Mouse (Mus musculus) kidney, postnatal 0 days (tissue): Measurements from ENCODE around the gene Fam71e2. TPM values are rescaled to one million over a fixed set of nuclear protein-coding genes. Genes with fewer than 3 reads are reported as not detected.
A peak's percentile ranks its signal among the peaks of the same experiment; 100 is the strongest.

ENCODE experiments used
- ATAC-seq: fragments of 200-750 bp; cut with Nextera tagmentation; replicated peaks from 2 replicates; pipeline ENCODE4 v1.8.0; 2017; ENCODE audit warnings: low read depth, moderate number of reproducible peaks, moderate TSS enrichment, moderate library complexity; ENCODE audit not compliant: low FRiP score
- DNase-seq: peaks from one replicate; pipeline ENCODE4 v3.0.0-alpha.2; 2016; ENCODE audit warnings: low spot score
- H3K27ac ChIP-seq: fragments of 300-500 bp; sonication (generic); 2 replicates; pipeline ENCODE4 v1.5.1; 2014; ENCODE audit warnings: mild to moderate bottlenecking
- H3K27me3 ChIP-seq: fragments of 300-500 bp; sonication (generic); 2 replicates; pipeline ENCODE4 v1.6.1; 2014; ENCODE audit warnings: low read length, mixed read lengths; ENCODE audit not compliant: insufficient read depth
- H3K36me3 ChIP-seq: fragments of 300-500 bp; sonication (generic); 2 replicates; pipeline ENCODE4 v1.6.1; 2014; ENCODE audit warnings: low read length, mixed read lengths; ENCODE audit not compliant: insufficient read depth
- H3K4me1 ChIP-seq: fragments of 300-500 bp; sonication (generic); replicated peaks from 2 replicates; pipeline ENCODE4 v1.6.1; 2014; ENCODE audit warnings: antibody characterized with exemption, low read length, mixed read lengths; ENCODE audit not compliant: insufficient read depth
- H3K4me2 ChIP-seq: fragments of 300-500 bp; sonication (generic); 2 replicates; pipeline ENCODE4 v1.6.1; 2014; ENCODE audit warnings: mild to moderate bottlenecking, low read length, moderate library complexity, mixed read lengths
- H3K4me3 ChIP-seq: fragments of 300-500 bp; sonication (generic); replicated peaks from 2 replicates; pipeline ENCODE4 v1.5.1; 2014; ENCODE audit warnings: low read depth, low read length
- H3K9ac ChIP-seq: fragments of 300-500 bp; sonication (generic); 2 replicates; pipeline ENCODE4 v1.6.1; 2014; ENCODE audit warnings: low read depth, low read length
- H3K9me3 ChIP-seq: fragments of 300-500 bp; sonication (generic); replicated peaks from 2 replicates; pipeline ENCODE4 v1.6.1; 2016; ENCODE audit warnings: low read length, inconsistent platforms, mixed read lengths
- CTCF ChIP-seq: IDR thresholded peaks from 2 replicates; pipeline ENCODE4 v1.5.1; 2016; ENCODE audit warnings: antibody characterized with exemption, low read depth, mild to moderate bottlenecking, moderate library complexity
- WGBS: fragments of 180-500 bp; shearing (Covaris S2); extraction: QIAGEN DNeasy Blood & Tissue Kit; methylation state at CpG from one replicate; pipeline ENCODE4 v1.1.7; 2014; 5-methylcytosine and 5-hydroxymethylcytosine counted together
- polyA plus RNA-seq: library from polyadenylated mRNA; unstranded; fragments of >200 nt; fragmentation: Nextera tagmentation; extraction: Ambion mirVana; gene quantifications from 2 replicates; pipeline ENCODE4 v1.2.1, GENCODE M21; 2015

The Fam71e2 gene
- polyA plus RNA-seq, 1 experiment from 2014 or later: not detected

- WGBS: 71% methylated on average over 4 of the region's 4 CpGs
These were observed 22.8 kb downstream of the Fam71e2 start for GRCm38 (mm10) chr7:4748321-4748720.

GRCm38 (mm10) chr7:4747156-4747899, 23.8 kb downstream of the Fam71e2 start:
- Histone ChIP-seq H3K36me3 (peaks cover 7% of the 10 kb centered on the region), H3K4me3 (no peak overlapping the region), H3K4me2 (no peak overlapping the region), H3K9ac (no peak overlapping the region), H3K9me3 (no peaks in the 10 kb centered on the region), H3K27me3 (no peaks in the 10 kb centered on the region), H3K27ac (no peak overlapping the region), H3K4me1 (peaks cover 13% of the 10 kb centered on the region)
- DNase-seq (no peak), ATAC-seq (no peak)
- no peak for TF ChIP-seq CTCF
- WGBS: 76% methylated on average over 9 of the region's 9 CpGs

More at GRCm38 (mm10) chr7:4748321-4748720, 22.8 kb downstream of the Fam71e2 start:
- Histone ChIP-seq H3K36me3 (peaks cover 3% of the 10 kb centered on the region), H3K27me3 (no peaks in the 10 kb centered on the region), H3K9me3 (no peaks in the 10 kb centered on the region), H3K4me2 (no peak overlapping the region), H3K9ac (no peak overlapping the region), H3K4me1 (peaks cover 12% of the 10 kb centered on the region; the same call in 1 of the 2 replicates), H3K27ac (no peak overlapping the region), H3K4me3 (no peak overlapping the region)
- DNase-seq: no peak
- no peak for ATAC-seq
- TF ChIP-seq CTCF: no peak

GRCm38 (mm10) chr7:4746326-4746980, 24.6 kb downstream of the Fam71e2 start:
- no peak for DNase-seq
- Histone ChIP-seq H3K9ac (no peak overlapping the region), H3K36me3 (peaks cover 7% of the 10 kb centered on the region), H3K4me2 (no peak overlapping the region), H3K4me1 (peaks cover 13% of the 10 kb centered on the region), H3K9me3 (no peaks in the 10 kb centered on the region), H3K27me3 (no peaks in the 10 kb centered on the region), H3K4me3 (no peak overlapping the region), H3K27ac (no peak overlapping the region)
- WGBS: 85% methylated on average over 22 of the region's 22 CpGs
- no peak for ATAC-seq
- no peak for TF ChIP-seq CTCF

GRCm38 (mm10) chr7:4744886-4745285, 26.2 kb downstream of the Fam71e2 start:
- Histone ChIP-seq H3K27me3 (no peaks in the 10 kb centered on the region), H3K27ac (no peak overlapping the region), H3K9me3 (no peaks in the 10 kb centered on the region), H3K4me3 (no peak overlapping the region), H3K4me2 (no peak overlapping the region), H3K36me3 (peaks cover 7% of the 10 kb centered on the region), H3K9ac (no peak overlapping the region), H3K4me1 (peaks cover 15% of the 10 kb centered on the region)
- DNase-seq: no peak
- ATAC-seq: no peak
- 96% methylated on average over 6 of the region's 6 CpGs for WGBS
- no peak for TF ChIP-seq CTCF

- no peak overlapping the region for H3K27ac ChIP-seq
- WGBS: 60% methylated on average over 2 of the region's 2 CpGs
- no peaks in the 10 kb centered on the region for H3K9me3 ChIP-seq
- no peak overlapping the region for H3K4me3 ChIP-seq
- ATAC-seq: no peak
- peaks cover 7% of the 10 kb centered on the region for H3K36me3 ChIP-seq
- H3K4me2 ChIP-seq: no peak overlapping the region
- peaks cover 15% of the 10 kb centered on the region for H3K4me1 ChIP-seq
- no peak for TF ChIP-seq CTCF
- H3K27me3 ChIP-seq: no peaks in the 10 kb centered on the region
- H3K9ac ChIP-seq: no peak overlapping the region
- DNase-seq: peak; percentile 53
These were observed 27.7 kb downstream of the Fam71e2 start for GRCm38 (mm10) chr7:4743354-4743753.

- ATAC-seq (no peak), DNase-seq (no peak)
- no peak overlapping the region for H3K9ac ChIP-seq
- H3K36me3 ChIP-seq: peaks cover 7% of the 10 kb centered on the region
- H3K4me3 ChIP-seq: no peak overlapping the region
- no peaks in the 10 kb centered on the region for H3K9me3 ChIP-seq
- peaks cover 15% of the 10 kb centered on the region for H3K4me1 ChIP-seq
- no peaks in the 10 kb centered on the region for H3K27me3 ChIP-seq
- 0 out of 2 replicates have a peak overlapping the region, but pooled peaks have one; percentile 73 for H3K4me2 ChIP-seq
- 88% methylated on average over 6 of the region's 6 CpGs for WGBS
- H3K27ac ChIP-seq: no peak overlapping the region
- no peak for TF ChIP-seq CTCF
These were observed 28.7 kb downstream of the Fam71e2 start for GRCm38 (mm10) chr7:4742482-4742819.
